8 mouse cellular contexts compared by ENCODE assay signal in genomic region chr6:137169171-137169968, GRCm38 (mm10). TPM values are rescaled to one million over a fixed set of nuclear protein-coding genes. Genes with fewer than 3 reads are reported as not detected.
DNase-seq lines count a peak whose midpoint lies in the region; ATAC-seq lines count a peak whose summit lies in the region.

No protein-coding gene starts in this region.

- peak overlapping the region; percentile 61 for H3K4me3 ChIP-seq in intestine, embryonic 16.5 days (ENCODE audit: low read length)

- H3K9ac ChIP-seq in intestine, embryonic 16.5 days (ENCODE audit: low read depth, low read length), result peak overlapping the region; percentile 72

- no peaks in the 10 kb centered on the region for H3K36me3 ChIP-seq in intestine, embryonic 16.5 days (ENCODE audit: control insufficient read depth, insufficient read depth, low read length)

- 1% methylated on average over 53 of the region's 53 CpGs for WGBS in intestine, embryonic 16.5 days

- peak; percentile 86 for DNase-seq in adrenal gland, adult 8-10 months
- peak; percentile 91 for DNase-seq in embryo, embryonic 10.5 days (ENCODE audit: low spot score)
- peak; percentile 84 to 88 for DNase-seq in gastrocnemius, postnatal 36 days
- peak; percentile 91 to 96 for DNase-seq in left cerebral cortex, postnatal 14 days (ENCODE audit: low spot score in 2 of 2)
- peak; percentile 93 to 95 for DNase-seq in right cerebral cortex, postnatal 10 days (ENCODE audit: low spot score in 2 of 2)
- peak; percentile 81 for DNase-seq in urinary bladder, postnatal 10 days (ENCODE audit: low spot score)

- peak overlapping the region; percentile 17; the same call in 1 of the 2 replicates for H3K27ac ChIP-seq in intestine, embryonic 16.5 days (ENCODE audit: low read length)

- no peaks in the 10 kb centered on the region; the same call in 1 of the 2 replicates for H3K27me3 ChIP-seq in intestine, embryonic 16.5 days (replicated peaks; ENCODE audit: control insufficient read depth, insufficient read depth, low read length)

- peaks cover 7% of the 10 kb centered on the region; the same call in 1 of the 2 replicates for H3K4me1 ChIP-seq in intestine, embryonic 16.5 days (ENCODE audit: control insufficient read depth, insufficient read depth, low read length)

- intact Hi-C loops in gastrocnemius, postnatal 36 days (cut with DNase I), result loop anchor here (2.0 to 10.0 kb wide), 3 partner anchors 71 to 295 kb away; partner anchors contain the start of gene Mgp
- intact Hi-C loops in left cerebral cortex, postnatal 14 days (cut with DNase I), result loop anchor here (5.0 to 10.0 kb wide), 2 partner anchors 72 to 175 kb away; no protein-coding TSS in a partner anchor

- H3K9me3 ChIP-seq in intestine, embryonic 16.5 days (ENCODE audit: control insufficient read depth, low read length), result no peaks in the 10 kb centered on the region

- peak overlapping the region; percentile 94 for H3K4me2 ChIP-seq in intestine, embryonic 16.5 days (ENCODE audit: low read depth, low read length)

- peak; percentile 96 for ATAC-seq in intestine, embryonic 16.5 days
- peak; percentile 96 for ATAC-seq in megakaryocyte-erythroid progenitor cell, adult 5-6 weeks (replicated peaks; ENCODE audit: low FRiP score, low TSS enrichment, poor library complexity, severe bottlenecking)

RNA-seq across cellular contexts. Expression of gene Rerg, which starts 0.9 kb away (rescaled TPM):
- 100 to 1,000 TPM; 112 to 256 (median 151) TPM for total RNA-seq in adrenal gland, adult 8-10 months (2022)
- total RNA-seq in gastrocnemius, postnatal 36 days (2021), result 1 to 10 TPM; 1.1 to 1.6 TPM
- polyA plus RNA-seq in intestine, embryonic 16.5 days (2015; fragmentation: Nextera tagmentation; extraction: Ambion mirVana), result 18.2 TPM in 2 replicates
- 1 to 10 TPM; 8.1 to 9.3 TPM for total RNA-seq in left cerebral cortex, postnatal 14 days (2021)
- not detected in 2 replicates for total RNA-seq in megakaryocyte-erythroid progenitor cell, adult 5-6 weeks (2014; fragmentation: Nextera tagmentation)
- not detected in 2 replicates for total RNA-seq in megakaryocyte-erythroid progenitor cell, adult 5-6 weeks (2017)

Comparison
In these comparisons a context has a peak if more than half of its experiments do, and no peak if none do; other contexts are left out.
1. Peak in every context shown above with its lines: DNase-seq, ATAC-seq, H3K4me3 ChIP-seq and H3K27ac ChIP-seq.
2. RNA of gene Rerg, which starts 0.9 kb away (total RNA-seq): 112 to 256 TPM in adrenal gland, adult 8-10 months; 8.1 to 9.3 TPM in left cerebral cortex, postnatal 14 days, 1.1 to 1.6 TPM in gastrocnemius, postnatal 36 days and not detected in megakaryocyte-erythroid progenitor cell, adult 5-6 weeks; every median in the first group is over 10 times any median in the second.